Mouse (Mus musculus) inflammation-experienced regulatory T-cells (primary cell): ENCODE measurements around the gene Itga7. TPM values are rescaled to one million over a fixed set of nuclear protein-coding genes. Genes with fewer than 3 reads are reported as not detected.

Experiments
- polyA plus RNA-seq, 2 experiments: library from polyadenylated mRNA; unstranded; fragments of 100-300 nt; shearing (Covaris generic); gene quantifications; one replicate each; pipeline ENCODE4 v1.2.1; 2017

Itga7 gene
- 10 to 100 TPM in 1 of 2 experiments, 1 to 10 TPM in 1; 3.9 to 21.2 TPM for polyA plus RNA-seq

GRCm38 (mm10) chr10:128933574-128933973, at the start of gene Itga7:
Gene Itga7 (plus strand): TSS chr10:128933818.

GRCm38 (mm10) chr10:128891296-128892094, 42.1 kb upstream of the Itga7 start, which contains the start of gene Gdf11:
Gene Gdf11 (minus strand): TSS chr10:128891718.

GRCm38 (mm10) chr10:128900698-128901097, 32.9 kb upstream of the Itga7 start, which contains the start of gene Cd63:
Gene Cd63 (plus strand): TSS chr10:128900989.

GRCm38 (mm10) chr10:128922822-128923012, 10.9 kb upstream of the Itga7 start, which contains the start of gene Rdh5:
Gene Rdh5 (minus strand): TSS chr10:128922888.

GRCm38 (mm10) chr10:128923935-128924334, 9.7 kb upstream of the Itga7 start, which contains the start of gene Bloc1s1:
Gene Bloc1s1 (minus strand): TSS chr10:128924035.

GRCm38 (mm10) chr10:128960590-128961584, 27.3 kb downstream of the Itga7 start, which contains the start of gene Mettl7b:
Gene Mettl7b (minus strand): TSS chr10:128960988.

GRCm38 (mm10) chr10:128989131-128989530, 55.5 kb downstream of the Itga7 start, which contains the start of gene Olfr9:
Gene Olfr9 (plus strand): TSS chr10:128989431.

Other genes starting within 250 kb of the Itga7 start
- gene Rab5b, start 237.6 kb upstream of the Itga7 start, polyA plus RNA-seq, result 10 to 100 TPM; 44.2 to 45.0 TPM
- gene Pmel, start 229.6 kb upstream of the Itga7 start, polyA plus RNA-seq, result 1 to 10 TPM; 2.9 to 5.1 TPM
- 10 to 100 TPM; 33.2 to 43.0 TPM for gene Cdk2, start 228.8 kb upstream of the Itga7 start, polyA plus RNA-seq
- gene Dgka, start 189.0 kb upstream of the Itga7 start, polyA plus RNA-seq, result 100 to 1,000 TPM; 564 to 912 TPM
- 10 to 100 TPM; 30.7 to 44.7 TPM for gene Pym1, start 185.9 kb upstream of the Itga7 start, polyA plus RNA-seq
- 1 to 10 TPM in 1 of 2 experiments, under 1 TPM in 1; 0.27 to 1.1 TPM for gene Mmp19, start 142.9 kb upstream of the Itga7 start, polyA plus RNA-seq
- 100 to 1,000 TPM in 1 of 2 experiments, 10 to 100 TPM in 1; 99.0 to 113 TPM for gene Dnajc14, start 129.8 kb upstream of the Itga7 start, polyA plus RNA-seq
- 1 to 10 TPM; 2.2 to 4.1 TPM for gene Tmem198b, start 129.4 kb upstream of the Itga7 start, polyA plus RNA-seq
- 100 to 1,000 TPM; 138 to 144 TPM for gene Sarnp, start 116.5 kb upstream of the Itga7 start, polyA plus RNA-seq
- gene Ormdl2, start 112.2 kb upstream of the Itga7 start, polyA plus RNA-seq, result 10 to 100 TPM; 65.4 to 69.2 TPM
- 1 to 10 TPM; 2.9 TPM for gene Gdf11, start 42.1 kb upstream of the Itga7 start, polyA plus RNA-seq
- gene Cd63, start 32.8 kb upstream of the Itga7 start, polyA plus RNA-seq, result 1 to 10 TPM in 1 of 2 experiments, under 1 TPM in 1; 0.86 to 6.2 TPM
- 10 to 100 TPM; 13.9 to 24.2 TPM for gene Rdh5, start 10.9 kb upstream of the Itga7 start, polyA plus RNA-seq
- gene Bloc1s1, start 9.8 kb upstream of the Itga7 start, polyA plus RNA-seq, result 100 to 1,000 TPM; 113 to 188 TPM
- gene Mettl7b, start 27.2 kb downstream of the Itga7 start, polyA plus RNA-seq, result not detected
- gene Olfr9, start 55.6 kb downstream of the Itga7 start, polyA plus RNA-seq, result under 1 TPM in 1 of 2 experiments, not detected in 1; 0.51 TPM
- gene Olfr763, start 77.0 kb downstream of the Itga7 start, polyA plus RNA-seq, result not detected
- gene Olfr764-ps1, start 106.1 kb downstream of the Itga7 start, polyA plus RNA-seq, result not detected
- not detected for gene Olfr765, start 116.2 kb downstream of the Itga7 start, polyA plus RNA-seq
- gene Olfr766-ps1, start 135.2 kb downstream of the Itga7 start, polyA plus RNA-seq, result under 1 TPM in 1 of 2 experiments, not detected in 1; 0.22 TPM
- gene Olfr767, start 149.1 kb downstream of the Itga7 start, polyA plus RNA-seq, result under 1 TPM; 0.04 to 0.11 TPM
- not detected for gene Olfr768, start 165.6 kb downstream of the Itga7 start, polyA plus RNA-seq
- gene Olfr769, start 184.0 kb downstream of the Itga7 start, polyA plus RNA-seq, result not detected
- 1 to 10 TPM in 1 of 2 experiments, under 1 TPM in 1; 0.17 to 1.2 TPM for gene Olfr770, start 205.2 kb downstream of the Itga7 start, polyA plus RNA-seq
- not detected for gene Olfr771, start 230.9 kb downstream of the Itga7 start, polyA plus RNA-seq
- under 1 TPM in 1 of 2 experiments, not detected in 1; 0.12 TPM for gene Olfr772, start 244.1 kb downstream of the Itga7 start, polyA plus RNA-seq